Mouse (Mus musculus): ENCODE data around the gene Krt31. TPM values are rescaled to one million over a fixed set of nuclear protein-coding genes. Genes with fewer than 3 reads are reported as not detected.

Krt31 gene
- polyA plus RNA-seq (2011; ENCODE audit: insufficient read depth, insufficient read length, low read depth, missing spikeins) = not detected in 2 replicates

- H3K27me3 ChIP-seq (ENCODE audit: control insufficient read depth, insufficient read depth, low read length, poor library complexity, severe bottlenecking) = no peaks in the 10 kb centered on the region
- no peak within 1 kb of the TSS for H3K27ac ChIP-seq (ENCODE audit: insufficient read depth, low read length)
- H3K9me3 ChIP-seq (replicated peaks; ENCODE audit: control insufficient read depth, insufficient read depth, low read length, poor library complexity, severe bottlenecking) = no peaks in the 10 kb centered on the region
- no peaks in the 10 kb centered on the region for H3K4me1 ChIP-seq (ENCODE audit: control insufficient read depth, insufficient read depth, low read length)
- no peaks in the 10 kb centered on the region for H3K36me3 ChIP-seq (ENCODE audit: control insufficient read depth, insufficient read depth, low read length, poor library complexity, severe bottlenecking)
- TF ChIP-seq EP300 (IDR thresholded peaks at IDR 0.05; ENCODE audit: insufficient read depth, low read depth, low read length) (no peak), POLR2A (IDR thresholded peaks at IDR 0.05; ENCODE audit: insufficient read depth, low read length) (no peak), CTCF (IDR thresholded peaks at IDR 0.05; ENCODE audit: low read depth, low read length) (no peak)
- H3K9ac ChIP-seq (ENCODE audit: low read depth, poor library complexity, severe bottlenecking) = no peak within 1 kb of the TSS
- no peak within 1 kb of the TSS for H3K4me3 ChIP-seq (ENCODE audit: low read depth, low read length)
Measured at GRCm38 (mm10) chr11:100050451-100050850, at the start of gene Krt31. Gene Krt31, minus strand, starts transcription at chr11:100050551.

DNA sequence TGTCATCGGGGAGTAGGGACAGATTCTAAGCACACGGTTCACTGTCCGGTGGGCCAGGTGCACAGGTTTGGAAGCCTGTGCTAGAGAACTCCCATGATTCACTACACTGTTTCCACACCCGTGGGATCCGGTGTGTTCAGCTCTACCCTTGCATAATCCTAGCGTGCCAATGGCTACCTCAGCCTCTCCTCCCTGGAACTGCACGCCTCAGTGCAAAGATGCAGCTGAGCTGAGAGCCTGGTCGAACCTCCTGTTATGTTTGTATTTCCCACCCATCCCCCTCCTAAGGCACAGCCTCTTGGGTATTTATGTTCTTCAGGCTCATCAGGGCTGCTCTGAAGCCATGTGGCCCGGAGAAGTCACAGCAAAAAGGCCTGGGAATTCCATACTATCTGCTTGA, 47.5 kb upstream of the Krt31 start:
- Histone ChIP-seq H3K36me3 (ENCODE audit: control insufficient read depth, insufficient read depth, low read length, poor library complexity, severe bottlenecking) (no peaks in the 10 kb centered on the region), H3K4me1 (ENCODE audit: control insufficient read depth, insufficient read depth, low read length) (no peaks in the 10 kb centered on the region), H3K27me3 (ENCODE audit: control insufficient read depth, insufficient read depth, low read length, poor library complexity, severe bottlenecking) (no peaks in the 10 kb centered on the region), H3K9me3 (replicated peaks; ENCODE audit: control insufficient read depth, insufficient read depth, low read length, poor library complexity, severe bottlenecking) (no peaks in the 10 kb centered on the region), H3K4me3 (ENCODE audit: low read depth, low read length) (no peak overlapping the region), H3K9ac (ENCODE audit: low read depth, poor library complexity, severe bottlenecking) (no peak overlapping the region), H3K27ac (ENCODE audit: insufficient read depth, low read length) (no peak overlapping the region)
- no peak for TF ChIP-seq POLR2A (IDR thresholded peaks at IDR 0.05; ENCODE audit: insufficient read depth, low read length)
- no peak for TF ChIP-seq CTCF (IDR thresholded peaks at IDR 0.05; ENCODE audit: low read depth, low read length)
- no peak for TF ChIP-seq EP300 (IDR thresholded peaks at IDR 0.05; ENCODE audit: insufficient read depth, low read depth, low read length)

DNA sequence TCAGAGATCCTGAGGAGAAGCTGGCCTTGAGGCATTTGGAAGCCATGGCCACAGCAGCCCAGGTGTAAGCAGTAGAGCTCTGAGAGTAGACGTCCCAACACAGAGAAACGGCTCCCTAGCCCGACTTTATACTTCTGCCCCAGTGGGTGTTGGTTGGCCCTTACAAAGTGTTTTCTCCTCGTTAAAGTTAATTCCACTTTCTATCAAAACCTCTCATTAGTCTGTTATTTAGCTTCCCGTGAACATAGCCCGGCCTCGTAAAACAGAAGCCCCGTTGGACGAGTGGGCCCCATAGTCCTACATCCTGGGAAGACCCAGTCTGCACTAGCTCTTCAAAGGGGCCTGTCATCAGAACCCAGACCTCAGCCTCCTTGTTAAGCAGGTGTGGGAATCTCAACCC, 45.8 kb upstream of the Krt31 start, which contains the start of gene Krt35:
TSS of gene Krt35 (minus strand) at position 101 of the 400 bp plus-strand sequence.
- no peaks in the 10 kb centered on the region for H3K36me3 ChIP-seq (ENCODE audit: control insufficient read depth, insufficient read depth, low read length, poor library complexity, severe bottlenecking)
- no peak for TF ChIP-seq EP300 (IDR thresholded peaks at IDR 0.05; ENCODE audit: insufficient read depth, low read depth, low read length)
- TF ChIP-seq CTCF (IDR thresholded peaks at IDR 0.05; ENCODE audit: low read depth, low read length) = no peak
- no peak for TF ChIP-seq POLR2A (IDR thresholded peaks at IDR 0.05; ENCODE audit: insufficient read depth, low read length)
- no peaks in the 10 kb centered on the region for H3K27me3 ChIP-seq (ENCODE audit: control insufficient read depth, insufficient read depth, low read length, poor library complexity, severe bottlenecking)
- no peaks in the 10 kb centered on the region for H3K4me1 ChIP-seq (ENCODE audit: control insufficient read depth, insufficient read depth, low read length)
- H3K9ac ChIP-seq (ENCODE audit: low read depth, poor library complexity, severe bottlenecking) = no peak within 1 kb of the TSS
- no peaks in the 10 kb centered on the region for H3K9me3 ChIP-seq (replicated peaks; ENCODE audit: control insufficient read depth, insufficient read depth, low read length, poor library complexity, severe bottlenecking)
- no peak within 1 kb of the TSS for H3K27ac ChIP-seq (ENCODE audit: insufficient read depth, low read length)
- no peak within 1 kb of the TSS for H3K4me3 ChIP-seq (ENCODE audit: low read depth, low read length)

- H3K36me3 ChIP-seq (ENCODE audit: control insufficient read depth, insufficient read depth, low read length, poor library complexity, severe bottlenecking) = no peaks in the 10 kb centered on the region
- no peak overlapping the region for H3K4me3 ChIP-seq (ENCODE audit: low read depth, low read length)
- no peak overlapping the region for H3K9ac ChIP-seq (ENCODE audit: low read depth, poor library complexity, severe bottlenecking)
- no peaks in the 10 kb centered on the region for H3K4me1 ChIP-seq (ENCODE audit: control insufficient read depth, insufficient read depth, low read length)
- H3K27ac ChIP-seq (ENCODE audit: insufficient read depth, low read length) = no peak overlapping the region
- TF ChIP-seq CTCF (IDR thresholded peaks at IDR 0.05; ENCODE audit: low read depth, low read length) (no peak), EP300 (IDR thresholded peaks at IDR 0.05; ENCODE audit: insufficient read depth, low read depth, low read length) (no peak), POLR2A (IDR thresholded peaks at IDR 0.05; ENCODE audit: insufficient read depth, low read length) (no peak)
- no peaks in the 10 kb centered on the region for H3K27me3 ChIP-seq (ENCODE audit: control insufficient read depth, insufficient read depth, low read length, poor library complexity, severe bottlenecking)
- no peaks in the 10 kb centered on the region for H3K9me3 ChIP-seq (replicated peaks; ENCODE audit: control insufficient read depth, insufficient read depth, low read length, poor library complexity, severe bottlenecking)
Measured at GRCm38 (mm10) chr11:100088378-100089025, 38.2 kb upstream of the Krt31 start.

GRCm38 (mm10) chr11:100087861-100088260, 37.5 kb upstream of the Krt31 start, which contains the start of gene Krt32:
Gene Krt32, minus strand, starts transcription at chr11:100088226.
- no peaks in the 10 kb centered on the region for H3K27me3 ChIP-seq (ENCODE audit: control insufficient read depth, insufficient read depth, low read length, poor library complexity, severe bottlenecking)
- no peak within 1 kb of the TSS for H3K9ac ChIP-seq (ENCODE audit: low read depth, poor library complexity, severe bottlenecking)
- no peak within 1 kb of the TSS for H3K27ac ChIP-seq (ENCODE audit: insufficient read depth, low read length)
- no peaks in the 10 kb centered on the region for H3K36me3 ChIP-seq (ENCODE audit: control insufficient read depth, insufficient read depth, low read length, poor library complexity, severe bottlenecking)
- TF ChIP-seq CTCF (IDR thresholded peaks at IDR 0.05; ENCODE audit: low read depth, low read length) (no peak), POLR2A (IDR thresholded peaks at IDR 0.05; ENCODE audit: insufficient read depth, low read length) (no peak), EP300 (IDR thresholded peaks at IDR 0.05; ENCODE audit: insufficient read depth, low read depth, low read length) (no peak)
- no peak within 1 kb of the TSS for H3K4me3 ChIP-seq (ENCODE audit: low read depth, low read length)
- H3K9me3 ChIP-seq (replicated peaks; ENCODE audit: control insufficient read depth, insufficient read depth, low read length, poor library complexity, severe bottlenecking) = no peaks in the 10 kb centered on the region
- no peaks in the 10 kb centered on the region for H3K4me1 ChIP-seq (ENCODE audit: control insufficient read depth, insufficient read depth, low read length)

DNA sequence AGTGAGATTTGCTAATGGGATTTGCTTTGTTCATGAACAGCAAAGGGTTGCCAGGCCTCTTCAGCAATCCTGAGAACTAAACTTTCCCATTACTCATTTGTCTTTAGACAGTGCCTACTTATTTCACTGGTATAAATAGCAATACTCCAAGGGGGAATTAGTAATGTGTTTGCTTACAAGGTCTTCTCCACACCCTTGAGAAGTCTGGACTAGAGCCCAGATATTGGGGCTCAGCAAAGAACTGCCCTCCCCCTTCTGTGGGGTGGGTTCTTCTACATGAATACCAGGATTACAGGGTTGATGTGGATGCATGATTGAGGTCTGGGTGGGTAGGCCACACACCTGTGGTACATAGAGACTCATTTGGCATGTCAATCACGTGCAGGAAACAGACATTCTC, 23.5 kb upstream of the Krt31 start:
- no peaks in the 10 kb centered on the region for H3K4me1 ChIP-seq (ENCODE audit: control insufficient read depth, insufficient read depth, low read length)
- H3K9me3 ChIP-seq (replicated peaks; ENCODE audit: control insufficient read depth, insufficient read depth, low read length, poor library complexity, severe bottlenecking) = no peaks in the 10 kb centered on the region; the same call in 1 of the 2 replicates
- no peaks in the 10 kb centered on the region for H3K27me3 ChIP-seq (ENCODE audit: control insufficient read depth, insufficient read depth, low read length, poor library complexity, severe bottlenecking)
- H3K27ac ChIP-seq (ENCODE audit: insufficient read depth, low read length) = no peak overlapping the region
- TF ChIP-seq POLR2A (IDR thresholded peaks at IDR 0.05; ENCODE audit: insufficient read depth, low read length) = no peak
- no peak for TF ChIP-seq EP300 (IDR thresholded peaks at IDR 0.05; ENCODE audit: insufficient read depth, low read depth, low read length)
- TF ChIP-seq CTCF (IDR thresholded peaks at IDR 0.05; ENCODE audit: low read depth, low read length) = no peak
- no peaks in the 10 kb centered on the region for H3K36me3 ChIP-seq (ENCODE audit: control insufficient read depth, insufficient read depth, low read length, poor library complexity, severe bottlenecking)
- no peak overlapping the region for H3K9ac ChIP-seq (ENCODE audit: low read depth, poor library complexity, severe bottlenecking)
- no peak overlapping the region for H3K4me3 ChIP-seq (ENCODE audit: low read depth, low read length)

Measured in ES-Bruce4 (cell line).